Mouse (Mus musculus): ENCODE measurements at regions not wholly inside any gene's neighbourhood (a gene's known extent, or its start where the extent isn't known, plus 50 kb on each side); places are given as distances from the start of the nearest gene placed in this dataset.

DNA sequence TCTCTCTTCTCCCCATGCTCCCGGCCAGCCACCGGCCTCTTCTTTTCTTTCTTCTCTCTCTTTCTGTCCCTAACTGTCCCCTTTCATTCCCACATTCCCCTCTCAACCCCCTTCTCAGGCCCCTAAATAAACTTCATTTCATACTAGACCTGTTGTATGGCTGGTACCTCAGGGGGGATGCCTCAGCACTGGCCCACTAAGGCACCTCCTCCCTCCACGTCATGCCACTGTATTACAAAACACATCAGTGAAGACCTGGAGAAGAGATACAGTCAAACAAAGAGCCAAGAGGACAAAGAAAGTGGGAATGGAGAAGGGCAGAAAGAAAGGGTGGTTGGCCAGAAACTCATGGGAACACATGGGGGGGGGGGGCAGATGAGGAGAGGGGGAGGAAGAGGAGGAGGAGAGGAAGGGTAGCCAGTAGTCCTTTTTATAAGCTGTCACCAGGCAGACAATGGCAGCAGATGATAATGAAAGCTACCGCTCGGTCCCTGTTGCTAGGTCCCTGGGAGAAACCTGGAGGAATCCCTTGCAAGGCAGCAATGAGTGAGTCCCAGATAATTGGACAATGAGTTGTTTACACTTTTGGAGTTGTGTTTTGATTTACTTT, 224.5 kb upstream of the Pfn2 start:
- Histone ChIP-seq H3K27ac (ENCODE audit: insufficient read depth, low read length) (no peak overlapping the region), H3K9ac (ENCODE audit: low read depth, poor library complexity, severe bottlenecking) (no peak overlapping the region), H3K4me1 (ENCODE audit: control insufficient read depth, insufficient read depth, low read length) (no peaks in the 10 kb centered on the region), H3K36me3 (ENCODE audit: control insufficient read depth, insufficient read depth, low read length, poor library complexity, severe bottlenecking) (no peaks in the 10 kb centered on the region), H3K9me3 (replicated peaks; ENCODE audit: control insufficient read depth, insufficient read depth, low read length, poor library complexity, severe bottlenecking) (no peaks in the 10 kb centered on the region), H3K27me3 (ENCODE audit: control insufficient read depth, insufficient read depth, low read length, poor library complexity, severe bottlenecking) (no peaks in the 10 kb centered on the region), H3K4me3 (ENCODE audit: low read depth, low read length) (no peak overlapping the region)
- TF ChIP-seq POLR2A (IDR thresholded peaks at IDR 0.05; ENCODE audit: insufficient read depth, low read length), result no peak
- no peak for TF ChIP-seq EP300 (IDR thresholded peaks at IDR 0.05; ENCODE audit: insufficient read depth, low read depth, low read length)
- no peak for TF ChIP-seq CTCF (IDR thresholded peaks at IDR 0.05; ENCODE audit: low read depth, low read length)

DNA sequence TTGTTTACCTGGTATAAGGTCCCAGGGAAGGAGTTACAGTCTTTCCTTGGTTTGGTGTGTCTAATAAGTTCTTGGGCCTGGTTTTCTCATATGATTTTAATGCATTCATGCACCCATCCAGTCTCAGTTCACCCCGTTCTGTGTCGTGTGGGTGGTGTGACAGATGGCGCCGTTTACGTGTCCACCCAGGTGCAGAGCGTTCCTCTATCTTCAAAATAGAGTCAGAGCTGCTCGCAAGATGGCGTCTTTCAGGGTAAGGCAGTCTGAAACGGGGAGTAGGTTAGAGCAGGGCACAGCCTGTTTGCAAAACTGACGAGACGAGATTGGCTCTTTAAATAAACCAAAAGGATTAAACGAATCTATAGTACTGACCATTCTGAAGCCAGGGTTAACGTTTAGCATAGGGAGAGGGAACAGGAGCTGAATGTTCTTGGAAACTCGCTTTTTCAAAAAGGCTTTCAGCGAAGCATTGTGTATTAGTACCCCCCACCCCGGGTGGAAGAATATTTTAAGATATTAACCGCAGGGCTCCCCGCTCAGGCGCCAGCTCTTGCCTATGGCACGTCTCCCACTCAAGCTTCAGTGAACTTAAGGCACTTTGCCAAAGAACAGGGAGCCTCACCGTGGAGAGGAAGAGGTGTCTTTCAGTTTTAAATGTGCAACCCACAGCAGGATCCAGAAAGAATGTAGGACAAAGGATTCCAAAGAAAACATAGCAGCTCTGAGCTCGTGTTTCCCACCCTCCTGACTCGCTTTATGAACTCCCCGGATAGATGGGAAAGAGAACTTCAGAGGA, 241.7 kb upstream of the Pfn2 start:
- Histone ChIP-seq H3K4me3 (ENCODE audit: low read depth, low read length) (no peak overlapping the region), H3K4me1 (ENCODE audit: control insufficient read depth, insufficient read depth, low read length) (no peaks in the 10 kb centered on the region), H3K27ac (ENCODE audit: insufficient read depth, low read length) (no peak overlapping the region), H3K9ac (ENCODE audit: low read depth, poor library complexity, severe bottlenecking) (no peak overlapping the region), H3K27me3 (ENCODE audit: control insufficient read depth, insufficient read depth, low read length, poor library complexity, severe bottlenecking) (no peaks in the 10 kb centered on the region), H3K36me3 (ENCODE audit: control insufficient read depth, insufficient read depth, low read length, poor library complexity, severe bottlenecking) (no peaks in the 10 kb centered on the region), H3K9me3 (replicated peaks; ENCODE audit: control insufficient read depth, insufficient read depth, low read length, poor library complexity, severe bottlenecking) (no peaks in the 10 kb centered on the region)
- no peak for TF ChIP-seq POLR2A (IDR thresholded peaks at IDR 0.05; ENCODE audit: insufficient read depth, low read length)
- no peak for TF ChIP-seq EP300 (IDR thresholded peaks at IDR 0.05; ENCODE audit: insufficient read depth, low read depth, low read length)
- no peak for TF ChIP-seq CTCF (IDR thresholded peaks at IDR 0.05; ENCODE audit: low read depth, low read length)

DNA sequence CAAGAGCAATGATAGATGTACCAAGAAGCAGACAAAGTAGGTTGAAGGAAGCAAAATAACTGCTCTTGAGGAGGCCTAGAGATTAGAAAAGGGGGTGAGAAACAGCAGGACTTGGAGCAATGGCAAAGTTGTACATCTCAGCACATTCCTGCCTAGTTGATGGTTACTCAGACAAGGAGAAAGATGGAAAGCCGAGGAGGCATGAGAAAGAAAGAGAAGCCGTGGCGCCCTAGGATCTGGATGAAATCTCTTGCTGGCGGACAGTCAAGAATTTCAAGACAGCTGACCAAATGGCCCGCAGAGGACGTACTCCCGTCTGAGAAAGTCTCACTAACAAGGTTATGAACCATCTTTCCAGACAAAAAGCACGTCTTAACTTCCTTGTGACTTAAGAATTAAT, 242.5 kb upstream of the Pfn2 start:
- H3K9ac ChIP-seq (ENCODE audit: low read depth, poor library complexity, severe bottlenecking), result no peak overlapping the region
- TF ChIP-seq POLR2A (IDR thresholded peaks at IDR 0.05; ENCODE audit: insufficient read depth, low read length), result no peak
- no peak for TF ChIP-seq CTCF (IDR thresholded peaks at IDR 0.05; ENCODE audit: low read depth, low read length)
- TF ChIP-seq EP300 (IDR thresholded peaks at IDR 0.05; ENCODE audit: insufficient read depth, low read depth, low read length), result no peak
- H3K9me3 ChIP-seq (replicated peaks; ENCODE audit: control insufficient read depth, insufficient read depth, low read length, poor library complexity, severe bottlenecking), result no peaks in the 10 kb centered on the region
- no peaks in the 10 kb centered on the region for H3K27me3 ChIP-seq (ENCODE audit: control insufficient read depth, insufficient read depth, low read length, poor library complexity, severe bottlenecking)
- no peaks in the 10 kb centered on the region for H3K4me1 ChIP-seq (ENCODE audit: control insufficient read depth, insufficient read depth, low read length)
- H3K27ac ChIP-seq (ENCODE audit: insufficient read depth, low read length), result no peak overlapping the region
- no peak overlapping the region for H3K4me3 ChIP-seq (ENCODE audit: low read depth, low read length)
- no peaks in the 10 kb centered on the region for H3K36me3 ChIP-seq (ENCODE audit: control insufficient read depth, insufficient read depth, low read length, poor library complexity, severe bottlenecking)

DNA sequence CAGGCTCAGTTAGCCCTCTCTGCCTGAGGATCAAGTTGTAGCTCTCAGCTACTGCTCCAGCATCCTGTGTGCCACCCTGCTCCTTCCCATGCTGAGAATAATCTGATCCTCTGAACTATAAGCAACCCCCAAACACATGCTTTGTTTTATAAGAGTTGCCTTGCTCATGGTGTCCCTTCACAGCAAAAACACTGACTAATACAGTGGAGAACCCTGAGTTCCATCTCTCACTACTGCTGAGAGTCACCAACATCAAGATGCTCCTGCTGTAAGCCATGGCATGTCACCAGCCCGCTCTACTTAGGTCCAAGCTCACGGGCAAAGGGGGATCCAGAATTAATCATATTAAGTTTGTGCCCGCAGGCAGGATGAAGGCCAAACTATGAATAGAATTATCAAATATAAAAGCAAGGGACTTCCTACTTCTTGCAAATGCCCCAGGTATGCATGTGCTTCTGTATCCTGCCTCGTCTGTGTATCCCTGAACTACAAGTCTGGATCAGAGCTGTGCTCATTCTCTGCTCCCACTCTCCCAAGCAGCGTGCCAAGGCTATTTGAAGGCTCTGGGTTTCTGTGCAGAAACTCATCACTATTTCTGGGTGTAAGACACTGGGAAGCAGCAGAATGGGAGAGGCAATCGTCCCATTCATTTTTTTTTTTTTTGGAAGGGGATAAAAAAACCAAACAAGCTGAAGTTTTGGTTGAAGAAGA, 243.7 kb upstream of the Pfn2 start:
- no peaks in the 10 kb centered on the region for H3K36me3 ChIP-seq (ENCODE audit: control insufficient read depth, insufficient read depth, low read length, poor library complexity, severe bottlenecking)
- no peaks in the 10 kb centered on the region for H3K27me3 ChIP-seq (ENCODE audit: control insufficient read depth, insufficient read depth, low read length, poor library complexity, severe bottlenecking)
- no peak overlapping the region for H3K27ac ChIP-seq (ENCODE audit: insufficient read depth, low read length)
- H3K9ac ChIP-seq (ENCODE audit: low read depth, poor library complexity, severe bottlenecking), result no peak overlapping the region
- TF ChIP-seq EP300 (IDR thresholded peaks at IDR 0.05; ENCODE audit: insufficient read depth, low read depth, low read length) (no peak), POLR2A (IDR thresholded peaks at IDR 0.05; ENCODE audit: insufficient read depth, low read length) (no peak), CTCF (IDR thresholded peaks at IDR 0.05; ENCODE audit: low read depth, low read length) (no peak)
- no peaks in the 10 kb centered on the region for H3K4me1 ChIP-seq (ENCODE audit: control insufficient read depth, insufficient read depth, low read length)
- H3K9me3 ChIP-seq (replicated peaks; ENCODE audit: control insufficient read depth, insufficient read depth, low read length, poor library complexity, severe bottlenecking), result no peaks in the 10 kb centered on the region
- H3K4me3 ChIP-seq (ENCODE audit: low read depth, low read length), result no peak overlapping the region

DNA sequence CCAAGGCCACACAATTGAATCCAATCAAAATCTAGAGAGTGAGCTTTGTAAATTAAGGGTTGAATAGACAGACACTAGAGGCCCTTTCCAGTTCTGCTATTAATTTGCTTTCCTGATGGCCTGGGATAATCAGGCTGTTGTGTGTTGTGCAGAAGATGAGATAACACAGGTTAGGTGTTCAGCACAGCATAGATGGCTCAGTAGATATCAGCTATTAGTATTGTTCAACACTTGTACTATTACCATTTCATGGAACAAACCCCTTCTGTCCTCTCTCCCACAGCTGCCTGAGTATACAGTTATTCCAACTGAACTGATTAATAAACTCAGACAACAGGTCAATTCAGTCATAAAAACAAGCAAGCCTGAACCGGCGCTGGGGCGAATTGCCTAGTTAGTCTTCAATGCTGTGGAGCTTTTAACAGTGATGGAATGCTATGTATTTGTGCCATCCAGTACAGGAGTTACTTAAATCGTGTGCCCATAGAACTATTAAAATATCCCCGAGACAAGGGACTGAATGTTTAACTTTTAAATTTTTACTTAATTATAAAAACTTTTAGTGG, 263.1 kb upstream of the Pfn2 start:
- no peak overlapping the region for H3K27ac ChIP-seq (ENCODE audit: insufficient read depth, low read length)
- TF ChIP-seq CTCF (IDR thresholded peaks at IDR 0.05; ENCODE audit: low read depth, low read length) (no peak), POLR2A (IDR thresholded peaks at IDR 0.05; ENCODE audit: insufficient read depth, low read length) (no peak), EP300 (IDR thresholded peaks at IDR 0.05; ENCODE audit: insufficient read depth, low read depth, low read length) (no peak)
- H3K4me1 ChIP-seq (ENCODE audit: control insufficient read depth, insufficient read depth, low read length), result no peaks in the 10 kb centered on the region
- H3K9ac ChIP-seq (ENCODE audit: low read depth, poor library complexity, severe bottlenecking), result no peak overlapping the region
- no peaks in the 10 kb centered on the region for H3K9me3 ChIP-seq (replicated peaks; ENCODE audit: control insufficient read depth, insufficient read depth, low read length, poor library complexity, severe bottlenecking)
- no peak overlapping the region for H3K4me3 ChIP-seq (ENCODE audit: low read depth, low read length)
- no peaks in the 10 kb centered on the region; the same call in 1 of the 2 replicates for H3K27me3 ChIP-seq (ENCODE audit: control insufficient read depth, insufficient read depth, low read length, poor library complexity, severe bottlenecking)
- H3K36me3 ChIP-seq (ENCODE audit: control insufficient read depth, insufficient read depth, low read length, poor library complexity, severe bottlenecking), result no peaks in the 10 kb centered on the region

All from ES-Bruce4 (cell line).